Mouse (Mus musculus): ENCODE measurements at regions not wholly inside any gene's neighbourhood (a gene's known extent, or its start where the extent isn't known, plus 50 kb on each side); places are given as distances from the start of the nearest gene placed in this dataset.

DNA sequence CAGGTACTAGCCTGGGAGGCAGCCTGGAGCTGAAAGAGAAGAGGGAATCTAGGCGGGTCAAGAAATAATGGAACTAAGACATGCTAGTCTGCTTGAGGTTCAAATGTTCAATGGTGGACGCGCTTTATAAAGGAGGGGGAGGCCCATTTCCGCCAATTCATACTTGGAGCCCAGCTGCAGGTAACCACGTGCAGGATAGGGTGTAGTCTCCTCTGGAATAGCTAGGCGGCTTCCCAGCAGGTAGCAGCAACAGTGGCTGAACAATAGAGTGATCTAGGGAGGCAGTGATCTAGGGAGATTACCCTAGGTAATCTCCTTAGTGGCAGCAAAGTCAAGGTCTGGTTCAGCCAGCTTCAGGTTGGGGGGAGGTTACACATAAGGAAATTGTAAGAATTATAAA is 134.6 kb downstream of the Sh2d4b start:
- Histone ChIP-seq H3K4me3 (ENCODE audit: low read depth, low read length) (no peak overlapping the region), H3K4me1 (ENCODE audit: control insufficient read depth, insufficient read depth, low read length) (no peaks in the 10 kb centered on the region), H3K27me3 (ENCODE audit: control insufficient read depth, insufficient read depth, low read depth, low read length) (no peaks in the 10 kb centered on the region), H3K27ac (ENCODE audit: low read length) (no peak overlapping the region), H3K9me3 (replicated peaks; ENCODE audit: control insufficient read depth, low read length, poor library complexity, severe bottlenecking) (no peaks in the 10 kb centered on the region), H3K36me3 (ENCODE audit: control insufficient read depth, insufficient read depth, low read length) (no peaks in the 10 kb centered on the region), H3K4me2 (ENCODE audit: low read length) (no peak overlapping the region), H3K9ac (ENCODE audit: low read depth, low read length) (no peak overlapping the region)
- 53% methylated on average over 6 of the region's 6 CpGs for WGBS
- ATAC-seq = no peak

DNA sequence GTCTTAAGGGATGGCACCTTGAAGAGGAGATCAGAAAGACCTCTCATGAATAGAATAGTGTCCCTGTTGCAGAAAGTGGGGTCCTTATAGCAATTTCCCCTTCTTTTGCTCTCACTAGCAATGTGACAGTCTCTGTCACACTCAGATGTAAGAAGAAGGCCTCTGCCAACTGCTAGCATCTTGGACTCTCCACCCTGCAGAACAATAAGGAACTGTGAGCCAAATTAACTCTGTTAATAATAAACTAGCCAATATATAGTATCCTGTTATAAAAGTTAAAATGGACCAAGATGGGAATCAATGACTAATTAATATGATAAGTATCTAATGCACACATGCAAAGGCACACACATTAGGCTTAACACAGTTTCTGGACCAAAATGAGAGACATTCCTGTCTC is 152.5 kb downstream of the Sh2d4b start:
- Histone ChIP-seq H3K9me3 (replicated peaks; ENCODE audit: control insufficient read depth, low read length, poor library complexity, severe bottlenecking) (no peaks in the 10 kb centered on the region), H3K4me3 (ENCODE audit: low read depth, low read length) (no peak overlapping the region), H3K4me2 (ENCODE audit: low read length) (no peak overlapping the region), H3K27ac (ENCODE audit: low read length) (no peak overlapping the region), H3K36me3 (ENCODE audit: control insufficient read depth, insufficient read depth, low read length) (no peaks in the 10 kb centered on the region), H3K27me3 (ENCODE audit: control insufficient read depth, insufficient read depth, low read depth, low read length) (no peaks in the 10 kb centered on the region), H3K9ac (ENCODE audit: low read depth, low read length) (no peak overlapping the region), H3K4me1 (ENCODE audit: control insufficient read depth, insufficient read depth, low read length) (no peaks in the 10 kb centered on the region)
- ATAC-seq = no peak

DNA sequence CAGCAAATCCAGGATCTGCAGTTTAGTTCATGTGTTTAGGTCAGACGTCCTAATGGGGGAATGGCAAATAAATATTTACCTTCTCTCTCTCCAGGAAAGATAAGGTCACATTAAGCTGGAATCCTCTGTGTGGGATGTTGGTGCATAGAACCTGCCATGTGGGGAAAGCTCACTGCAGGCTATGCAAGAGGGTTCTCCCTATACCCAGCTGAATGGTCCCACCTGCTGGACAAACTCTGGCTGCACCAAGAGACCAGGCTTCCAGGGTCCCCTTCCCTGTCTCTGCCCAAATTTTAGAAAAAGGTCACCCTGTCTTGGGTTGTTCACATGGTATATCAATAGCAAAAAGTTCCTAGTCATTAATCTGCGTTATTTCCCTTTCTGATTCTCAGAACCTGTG is 161.2 kb downstream of the Sh2d4b start:
- Histone ChIP-seq H3K4me1 (ENCODE audit: control insufficient read depth, insufficient read depth, low read length) (no peaks in the 10 kb centered on the region), H3K9ac (ENCODE audit: low read depth, low read length) (no peak overlapping the region), H3K27me3 (ENCODE audit: control insufficient read depth, insufficient read depth, low read depth, low read length) (no peaks in the 10 kb centered on the region), H3K4me3 (ENCODE audit: low read depth, low read length) (no peak overlapping the region), H3K27ac (ENCODE audit: low read length) (no peak overlapping the region), H3K9me3 (replicated peaks; ENCODE audit: control insufficient read depth, low read length, poor library complexity, severe bottlenecking) (no peaks in the 10 kb centered on the region), H3K36me3 (ENCODE audit: control insufficient read depth, insufficient read depth, low read length) (no peaks in the 10 kb centered on the region), H3K4me2 (ENCODE audit: low read length) (no peak overlapping the region)
- no peak for ATAC-seq
- WGBS = 83% methylated on average over 2 of the region's 2 CpGs

DNA sequence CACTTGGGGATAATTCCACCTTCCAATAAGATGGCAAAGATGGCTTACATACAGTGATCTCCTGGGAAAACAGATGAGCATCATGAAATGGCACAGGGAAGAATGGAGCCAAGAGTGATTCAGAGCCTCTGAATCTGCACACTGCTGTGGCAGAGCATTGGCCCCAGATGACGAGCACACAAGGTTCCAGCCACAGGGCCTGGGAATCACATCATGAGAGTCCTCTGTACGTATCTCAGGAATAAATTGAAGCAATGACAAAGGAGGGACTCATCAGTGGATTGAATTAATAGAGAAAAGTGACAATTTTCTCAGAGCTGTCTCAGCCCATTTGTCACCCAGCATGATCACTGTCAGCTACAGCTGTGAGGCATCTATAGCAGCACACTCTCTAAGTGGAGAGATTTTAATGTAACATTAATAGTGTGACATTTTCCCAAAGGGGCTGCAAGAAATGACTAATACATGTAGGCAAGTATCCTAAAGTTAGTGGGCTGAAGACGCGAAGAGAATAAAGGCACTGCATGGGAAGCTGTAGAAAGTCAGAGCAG is 184.0 kb downstream of the Sh2d4b start:
- ATAC-seq = 0 out of 2 replicates have a peak, but pooled peaks have one; percentile 39
- WGBS = 81% methylated on average over 4 of the region's 4 CpGs
- Histone ChIP-seq H3K4me1 (ENCODE audit: control insufficient read depth, insufficient read depth, low read length) (no peaks in the 10 kb centered on the region), H3K27ac (ENCODE audit: low read length) (no peak overlapping the region), H3K9me3 (replicated peaks; ENCODE audit: control insufficient read depth, low read length, poor library complexity, severe bottlenecking) (no peaks in the 10 kb centered on the region), H3K4me2 (ENCODE audit: low read length) (no peak overlapping the region), H3K4me3 (ENCODE audit: low read depth, low read length) (no peak overlapping the region), H3K9ac (ENCODE audit: low read depth, low read length) (no peak overlapping the region), H3K27me3 (ENCODE audit: control insufficient read depth, insufficient read depth, low read depth, low read length) (no peaks in the 10 kb centered on the region), H3K36me3 (ENCODE audit: control insufficient read depth, insufficient read depth, low read length) (no peaks in the 10 kb centered on the region)

DNA sequence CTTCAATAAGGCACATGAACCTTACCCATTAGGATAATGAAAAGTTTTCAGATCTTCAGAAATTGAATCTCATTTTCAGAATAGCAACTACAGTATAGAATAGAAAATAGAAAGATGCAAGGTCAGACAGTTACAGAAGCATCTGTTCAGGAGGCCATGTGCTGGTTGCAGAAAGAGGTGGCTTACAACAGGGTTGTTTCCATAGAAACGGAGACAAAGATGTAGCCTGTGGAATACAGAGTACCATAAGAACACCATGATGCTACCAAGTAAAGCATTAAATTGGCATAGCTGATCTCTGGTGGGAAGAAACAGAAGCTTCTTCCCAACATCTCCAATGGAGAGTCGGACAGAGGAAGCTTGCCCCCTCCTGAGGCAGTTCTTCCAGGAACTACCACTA is 185.6 kb downstream of the Sh2d4b start:
- no peak overlapping the region for H3K9ac ChIP-seq (ENCODE audit: low read depth, low read length)
- WGBS = 72% methylated on average over 2 of the region's 2 CpGs
- no peak overlapping the region for H3K4me3 ChIP-seq (ENCODE audit: low read depth, low read length)
- no peak overlapping the region for H3K4me2 ChIP-seq (ENCODE audit: low read length)
- no peaks in the 10 kb centered on the region for H3K27me3 ChIP-seq (ENCODE audit: control insufficient read depth, insufficient read depth, low read depth, low read length)
- H3K9me3 ChIP-seq (replicated peaks; ENCODE audit: control insufficient read depth, low read length, poor library complexity, severe bottlenecking) = no peaks in the 10 kb centered on the region
- no peaks in the 10 kb centered on the region for H3K36me3 ChIP-seq (ENCODE audit: control insufficient read depth, insufficient read depth, low read length)
- no peaks in the 10 kb centered on the region for H3K4me1 ChIP-seq (ENCODE audit: control insufficient read depth, insufficient read depth, low read length)
- H3K27ac ChIP-seq (ENCODE audit: low read length) = no peak overlapping the region
- no peak for ATAC-seq

DNA sequence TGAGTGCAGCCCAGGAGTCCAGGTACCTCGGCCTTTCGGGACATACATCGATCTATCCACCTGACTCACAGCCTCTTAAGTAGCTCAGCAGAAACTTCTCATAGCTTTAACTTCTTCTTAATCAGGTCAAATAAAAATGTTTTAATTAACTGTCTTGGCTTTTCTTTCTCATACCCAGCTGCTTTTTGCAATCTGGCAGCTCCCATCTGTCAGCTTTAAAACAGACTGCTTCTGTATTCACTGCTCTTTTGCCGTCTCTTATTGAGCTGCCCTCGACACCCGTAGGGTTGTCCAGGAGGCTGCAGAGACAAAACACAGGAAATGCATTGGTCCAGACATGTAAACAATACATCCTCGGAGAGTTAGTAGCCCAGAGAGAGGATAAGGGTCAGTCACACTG is 189.6 kb downstream of the Sh2d4b start:
- no peak overlapping the region for H3K9ac ChIP-seq (ENCODE audit: low read depth, low read length)
- ATAC-seq = no peak
- no peak overlapping the region for H3K27ac ChIP-seq (ENCODE audit: low read length)
- WGBS = 53% methylated on average over 7 of the region's 7 CpGs
- H3K36me3 ChIP-seq (ENCODE audit: control insufficient read depth, insufficient read depth, low read length) = no peaks in the 10 kb centered on the region
- H3K4me1 ChIP-seq (ENCODE audit: control insufficient read depth, insufficient read depth, low read length) = no peaks in the 10 kb centered on the region
- no peak overlapping the region for H3K4me2 ChIP-seq (ENCODE audit: low read length)
- no peak overlapping the region for H3K4me3 ChIP-seq (ENCODE audit: low read depth, low read length)
- no peaks in the 10 kb centered on the region for H3K9me3 ChIP-seq (replicated peaks; ENCODE audit: control insufficient read depth, low read length, poor library complexity, severe bottlenecking)
- no peaks in the 10 kb centered on the region for H3K27me3 ChIP-seq (ENCODE audit: control insufficient read depth, insufficient read depth, low read depth, low read length)

DNA sequence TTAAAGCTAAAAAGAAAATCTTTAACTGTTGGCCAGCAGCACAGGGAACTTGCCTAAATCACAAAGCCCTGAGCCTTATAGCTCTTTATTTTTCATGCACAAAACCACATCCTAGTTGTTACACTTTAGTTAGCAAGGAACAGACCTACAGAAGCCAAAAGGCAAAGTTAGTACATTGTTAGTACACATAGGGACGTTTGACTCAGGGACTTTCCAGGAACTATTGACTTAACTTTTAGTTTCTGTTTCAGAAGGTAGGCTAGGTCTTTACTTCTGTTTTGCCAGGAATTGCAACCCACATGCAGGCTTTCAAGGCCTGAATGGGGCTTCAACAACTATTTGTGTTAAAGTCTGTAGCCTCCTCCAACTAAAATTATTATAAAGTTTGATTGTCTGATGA is 211.4 kb downstream of the Sh2d4b start:
- Histone ChIP-seq H3K27me3 (ENCODE audit: control insufficient read depth, insufficient read depth, low read depth, low read length) (no peaks in the 10 kb centered on the region), H3K9ac (ENCODE audit: low read depth, low read length) (no peak overlapping the region), H3K4me2 (ENCODE audit: low read length) (no peak overlapping the region), H3K4me1 (ENCODE audit: control insufficient read depth, insufficient read depth, low read length) (no peaks in the 10 kb centered on the region), H3K27ac (ENCODE audit: low read length) (no peak overlapping the region), H3K9me3 (replicated peaks; ENCODE audit: control insufficient read depth, low read length, poor library complexity, severe bottlenecking) (no peaks in the 10 kb centered on the region), H3K4me3 (ENCODE audit: low read depth, low read length) (no peak overlapping the region), H3K36me3 (ENCODE audit: control insufficient read depth, insufficient read depth, low read length) (no peaks in the 10 kb centered on the region)
- no peak for ATAC-seq
- 80% methylated on average over 1 of the region's 1 CpGs for WGBS

DNA sequence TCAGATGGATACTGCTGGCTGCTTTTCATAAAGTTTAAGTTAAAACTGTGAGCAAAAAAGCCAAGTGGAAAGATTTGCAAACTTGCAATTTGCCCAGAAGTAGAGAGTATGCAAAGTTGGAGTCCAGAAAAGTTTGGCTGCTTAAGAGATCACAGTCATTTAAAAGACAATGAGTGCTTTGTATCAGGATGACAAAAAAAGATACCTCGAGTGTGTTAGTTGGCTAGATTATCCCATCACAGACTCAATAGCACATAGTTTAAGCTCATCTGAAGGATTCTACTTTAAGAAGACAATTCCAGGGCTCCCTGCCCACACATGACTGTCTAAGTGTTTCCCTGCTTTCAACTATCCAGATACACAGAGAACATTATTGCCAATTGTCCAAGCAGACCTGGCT is 239.5 kb downstream of the Sh2d4b start:
- H3K4me1 ChIP-seq (ENCODE audit: control insufficient read depth, insufficient read depth, low read length) = no peaks in the 10 kb centered on the region
- no peak overlapping the region for H3K4me3 ChIP-seq (ENCODE audit: low read depth, low read length)
- H3K9ac ChIP-seq (ENCODE audit: low read depth, low read length) = no peak overlapping the region
- no peak overlapping the region for H3K27ac ChIP-seq (ENCODE audit: low read length)
- H3K36me3 ChIP-seq (ENCODE audit: control insufficient read depth, insufficient read depth, low read length) = no peaks in the 10 kb centered on the region
- WGBS = 12% methylated on average over 1 of the region's 1 CpGs
- H3K27me3 ChIP-seq (ENCODE audit: control insufficient read depth, insufficient read depth, low read depth, low read length) = no peaks in the 10 kb centered on the region
- no peak for ATAC-seq
- no peak overlapping the region for H3K4me2 ChIP-seq (ENCODE audit: low read length)
- H3K9me3 ChIP-seq (replicated peaks; ENCODE audit: control insufficient read depth, low read length, poor library complexity, severe bottlenecking) = no peaks in the 10 kb centered on the region
